ENCODE assay signal across 7 mouse cellular contexts in genomic region chr5:43892386-43892785, GRCm38 (mm10). TPM values are rescaled to one million over a fixed set of nuclear protein-coding genes. Genes with fewer than 3 reads are reported as not detected.
DNase-seq lines count a peak whose midpoint lies in the region; ATAC-seq and TF ChIP-seq lines count a peak whose summit lies in the region.

No protein-coding gene starts in this region.

- no peaks in the 10 kb centered on the region for H3K36me3 ChIP-seq in kidney, embryonic 15.5 days
- no peaks in the 10 kb centered on the region for H3K36me3 ChIP-seq in E14TG2a.4 (ENCODE audit: insufficient read depth, low read length)

- no peaks in the 10 kb centered on the region for H3K9me3 ChIP-seq in kidney, embryonic 15.5 days (replicated peaks)
- H3K9me3 ChIP-seq in E14TG2a.4 (ENCODE audit: low read length), result peaks cover under 1% of the 10 kb centered on the region

- intact Hi-C loops in left cerebral cortex, postnatal 14 days (cut with DNase I), result loop anchor here (5.0 kb wide), 6 partner anchors 50 to 380 kb away; partner anchors contain the start of gene Prom1

- no peak overlapping the region for H3K4me2 ChIP-seq in kidney, embryonic 15.5 days

- no peaks in the 10 kb centered on the region for H3K4me1 ChIP-seq in kidney, embryonic 15.5 days
- H3K4me1 ChIP-seq in E14TG2a.4 (replicated peaks; ENCODE audit: low read depth, low read length), result peaks cover 3% of the 10 kb centered on the region; the same call in 1 of the 2 replicates

- no peak for ATAC-seq in kidney, embryonic 15.5 days (replicated peaks; ENCODE audit: low FRiP score)

- H3K27ac ChIP-seq in kidney, embryonic 15.5 days, result no peak overlapping the region

- H3K4me3 ChIP-seq in kidney, embryonic 15.5 days (replicated peaks), result no peak overlapping the region
- no peak overlapping the region for H3K4me3 ChIP-seq in E14TG2a.4 (replicated peaks; ENCODE audit: low read length)

- TF ChIP-seq CTCF in E14TG2a.4 (conservative IDR thresholded peaks at IDR 0.05; ENCODE audit: low read length), result peak; percentile 33; the same call in 1 of the 2 replicates

- 0 out of 2 replicates have a peak, but pooled peaks cover 3% of the 10 kb centered on the region for H3K27me3 ChIP-seq in kidney, embryonic 15.5 days
- H3K27me3 ChIP-seq in E14TG2a.4 (ENCODE audit: insufficient read depth, low read length), result no peaks in the 10 kb centered on the region

- no peak overlapping the region for H3K9ac ChIP-seq in kidney, embryonic 15.5 days

- 29% methylated on average over 1 of the region's 1 CpGs for WGBS in kidney, embryonic 15.5 days

- DNase-seq in kidney, adult 11 months, result peak; percentile 26
- peak; percentile 66 to 73 for DNase-seq in B cell, adult 2 months
- peak; percentile 53 for DNase-seq in forelimb bud, embryonic 11.5 days (ENCODE audit: low read depth, low spot score)
- peak; percentile 72 to 74 for DNase-seq in left cerebral cortex, postnatal 14 days (ENCODE audit: low spot score in 2 of 2)
- peak; percentile 3 for DNase-seq in yolk sac, embryonic 10.5 days (ENCODE audit: low spot score)

RNA-seq across cellular contexts. Expression of gene Gm7879, which starts 20.6 kb away (rescaled TPM):
- 0.40 and 0.83 TPM in 2 replicates for polyA plus RNA-seq in kidney, embryonic 15.5 days (2015; fragmentation: Nextera tagmentation; extraction: Ambion mirVana)
- total RNA-seq in left cerebral cortex, postnatal 14 days (2021), result 10 to 100 TPM; 11.0 to 12.1 TPM

RNA-seq across cellular contexts. Expression of gene Cd38, which starts 24.0 kb away (rescaled TPM):
- 30.2 and 33.8 TPM in 2 replicates for polyA plus RNA-seq in kidney, embryonic 15.5 days (2015; fragmentation: Nextera tagmentation; extraction: Ambion mirVana)
- total RNA-seq in left cerebral cortex, postnatal 14 days (2021), result 1 to 10 TPM; 3.5 to 3.8 TPM

Comparison
In these comparisons a context has a peak if more than half of its experiments do, and no peak if none do; other contexts are left out.
1. DNase-seq: peak in every context shown above with its lines; median percentile 73 in left cerebral cortex, postnatal 14 days; 70 in B cell, adult 2 months; 53 in forelimb bud, embryonic 11.5 days; 26 in kidney, adult 11 months; 3 in yolk sac, embryonic 10.5 days.